Mouse (Mus musculus) bone marrow, adult 2 months (tissue): Measurements from ENCODE around the gene Tex35.

ENCODE experiments used
- CTCF ChIP-seq: fragments of 200-500 bp; IDR thresholded peaks from 2 replicates; pipeline ENCODE4 v1.5.1; 2011; ENCODE audit warnings: low read length, control low read depth; ENCODE audit not compliant: control insufficient read depth, insufficient read depth
- POLR2A ChIP-seq: fragments of 200-500 bp; IDR thresholded peaks from 2 replicates; pipeline ENCODE4 v1.6.1; 2011; ENCODE audit warnings: low read depth, mild to moderate bottlenecking, control low read depth, low read length, borderline replicate concordance; ENCODE audit not compliant: control insufficient read depth

GRCm38 (mm10) chr1:157076257-157076656 lies 32.2 kb downstream of the Tex35 start:
- TF ChIP-seq POLR2A (no peak), CTCF (peak; percentile 97)
